Mouse (Mus musculus) spleen, adult 2 months (tissue): ENCODE data around the gene Fgfr2. TPM values are rescaled to one million over a fixed set of nuclear protein-coding genes. Genes with fewer than 3 reads are reported as not detected.

Source experiments
- DNase-seq, 2 experiments: peaks; one replicate each; pipeline versions ENCODE4 v3.0.0 to v3.0.0-alpha.2; 2012 to 2021; ENCODE audit warnings: low spot score in 2 of 2, low read depth in 1 of 2
- H3K27ac ChIP-seq: fragments of 200-500 bp; 2 replicates; pipeline ENCODE4 v1.5.1; 2012; ENCODE audit warnings: low read length, inconsistent platforms; ENCODE audit not compliant: insufficient read depth
- H3K27me3 ChIP-seq: fragments of 200-500 bp; 2 replicates; pipeline ENCODE4 v1.6.1; 2012; ENCODE audit warnings: mild to moderate bottlenecking, moderate library complexity, low read length, inconsistent platforms; ENCODE audit not compliant: control insufficient read depth, insufficient read depth
- H3K36me3 ChIP-seq: fragments of 200-500 bp; 2 replicates; pipeline ENCODE4 v1.6.1; 2012; ENCODE audit warnings: mild to moderate bottlenecking, low read length, inconsistent platforms; ENCODE audit not compliant: control insufficient read depth, insufficient read depth
- H3K4me1 ChIP-seq: fragments of 200-500 bp; 2 replicates; pipeline ENCODE4 v1.6.1; 2011; ENCODE audit warnings: inconsistent platforms; ENCODE audit not compliant: control insufficient read depth, insufficient read depth, insufficient read length
- H3K4me3 ChIP-seq: fragments of 200-500 bp; 2 replicates; pipeline ENCODE4 v1.5.1; 2011; ENCODE audit warnings: mild to moderate bottlenecking, inconsistent platforms; ENCODE audit not compliant: insufficient read depth, insufficient read length; ENCODE audit errors: extremely low read depth
- CTCF ChIP-seq: fragments of 200-500 bp; IDR thresholded peaks from 2 replicates; pipeline ENCODE4 v1.5.1; 2011; ENCODE audit warnings: mild to moderate bottlenecking, inconsistent platforms; ENCODE audit not compliant: insufficient read depth, insufficient read length, insufficient replicate concordance; ENCODE audit errors: extremely low read depth
- POLR2A ChIP-seq: fragments of 200-500 bp; IDR thresholded peaks from 2 replicates; pipeline ENCODE4 v1.6.1; 2011; ENCODE audit warnings: low read depth, low read length, inconsistent platforms
- WGBS: fragments of 180-500 bp; shearing (Covaris S2); methylation state at CpG from one replicate; pipeline ENCODE4 v1.1.7; 2018; 5-methylcytosine and 5-hydroxymethylcytosine counted together
- polyA plus RNA-seq: library from polyadenylated mRNA; depleted of rRNA; stranded (reverse); fragments of >200 nt; gene quantifications from 2 replicates; pipeline ENCODE4 v1.2.3, GENCODE M21; 2012

The Fgfr2 gene
- polyA plus RNA-seq, 1 experiment, result 1.6 TPM

GRCm38 (mm10) chr7:131306733-131307132 lies 1816.4 kb downstream of the Fgfr2 start:
- Histone ChIP-seq H3K27ac (no peak overlapping the region), H3K4me3 (no peak overlapping the region), H3K36me3 (no peaks in the 10 kb centered on the region), H3K4me1 (no peaks in the 10 kb centered on the region), H3K27me3 (no peaks in the 10 kb centered on the region)
- WGBS, result 76% methylated on average over 5 of the region's 5 CpGs
- DNase-seq, result no peak
- TF ChIP-seq POLR2A, result no peak

DNA sequence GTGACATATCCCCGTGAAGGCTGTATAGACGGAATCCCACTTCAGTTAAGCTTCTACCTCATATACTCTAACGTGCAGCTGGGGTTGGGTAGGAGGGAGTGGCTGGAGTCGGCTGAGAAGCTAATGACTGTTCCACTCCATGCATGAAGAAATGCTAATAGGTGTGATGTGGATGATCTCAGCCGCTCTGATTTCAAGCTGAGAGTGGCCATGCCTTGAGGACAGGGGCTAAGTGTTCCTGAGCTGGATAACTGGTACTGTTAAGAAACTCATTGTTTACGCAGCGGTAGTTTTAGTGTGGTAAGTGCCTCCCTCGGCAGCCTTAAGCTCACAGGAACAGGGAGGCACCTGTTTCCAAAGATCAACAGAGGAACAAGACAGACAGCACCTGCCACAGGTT lies 1819.8 kb downstream of the Fgfr2 start:
- Histone ChIP-seq H3K4me3 (no peak overlapping the region), H3K36me3 (no peaks in the 10 kb centered on the region), H3K27me3 (no peaks in the 10 kb centered on the region), H3K27ac (no peak overlapping the region), H3K4me1 (no peaks in the 10 kb centered on the region)
- TF ChIP-seq POLR2A (no peak), CTCF (no peak)
- no peak for DNase-seq
- WGBS, result 79% methylated on average over 8 of the region's 8 CpGs

DNA sequence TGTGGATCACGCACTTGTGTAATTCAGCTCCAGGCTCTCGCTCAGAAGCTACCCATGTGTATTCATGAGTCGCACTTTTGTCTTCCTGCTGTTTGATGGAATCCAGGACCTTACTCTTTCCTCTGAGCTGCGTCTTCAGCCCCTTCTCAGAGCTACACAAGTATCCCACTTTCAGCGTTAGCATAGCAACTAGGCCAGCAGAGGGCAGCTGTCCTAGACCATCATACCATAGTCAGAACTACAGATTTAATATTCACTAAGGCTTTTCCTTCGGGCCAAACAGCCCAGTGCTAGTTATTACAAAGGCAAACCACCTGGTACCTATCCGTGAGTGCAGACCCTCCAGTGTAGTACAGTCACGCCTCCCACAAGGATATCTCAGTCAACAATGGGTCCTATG lies 1826.0 kb downstream of the Fgfr2 start:
- no peak for TF ChIP-seq POLR2A
- no peak for TF ChIP-seq CTCF
- no peak for DNase-seq
- WGBS, result 81% methylated on average over 8 of the region's 8 CpGs
- no peaks in the 10 kb centered on the region for H3K36me3 ChIP-seq
- H3K27ac ChIP-seq, result no peak overlapping the region
- H3K27me3 ChIP-seq, result no peaks in the 10 kb centered on the region
- no peaks in the 10 kb centered on the region for H3K4me1 ChIP-seq
- H3K4me3 ChIP-seq, result no peak overlapping the region

DNA sequence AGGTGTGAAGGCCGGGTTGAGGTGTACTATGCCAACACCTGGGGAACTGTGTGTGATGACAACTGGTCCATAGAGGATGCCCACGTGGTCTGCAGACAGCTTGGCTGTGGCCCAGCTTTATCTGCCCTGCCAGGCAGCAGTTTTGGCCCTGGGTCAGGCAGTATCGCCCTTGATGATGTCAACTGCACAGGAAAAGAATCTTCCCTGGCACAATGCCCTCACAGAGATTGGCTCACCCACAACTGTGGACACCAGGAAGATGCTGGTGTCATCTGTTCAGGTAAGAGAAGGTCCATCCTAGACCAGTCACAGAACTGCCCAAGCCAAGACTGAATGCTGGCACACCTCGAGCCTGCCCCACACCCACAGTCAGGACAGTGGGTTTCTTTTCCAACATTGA lies 1857.3 kb downstream of the Fgfr2 start:
- no peaks in the 10 kb centered on the region for H3K4me1 ChIP-seq
- H3K27ac ChIP-seq, result no peak overlapping the region
- H3K27me3 ChIP-seq, result no peaks in the 10 kb centered on the region
- no peak overlapping the region for H3K4me3 ChIP-seq
- no peaks in the 10 kb centered on the region for H3K36me3 ChIP-seq
- WGBS, result 72% methylated on average over 4 of the region's 4 CpGs
- no peak for DNase-seq
- TF ChIP-seq CTCF, result no peak
- no peak for TF ChIP-seq POLR2A

- Histone ChIP-seq H3K27me3 (no peaks in the 10 kb centered on the region), H3K36me3 (no peaks in the 10 kb centered on the region), H3K4me1 (no peaks in the 10 kb centered on the region), H3K27ac (no peak overlapping the region), H3K4me3 (no peak overlapping the region)
- 72% methylated on average over 4 of the region's 4 CpGs for WGBS
- DNase-seq, result no peak
- TF ChIP-seq CTCF, result no peak
- no peak for TF ChIP-seq POLR2A
These were observed 1858.9 kb downstream of the Fgfr2 start for GRCm38 (mm10) chr7:131264251-131264650.

- DNase-seq, result no peak
- H3K36me3 ChIP-seq, result no peaks in the 10 kb centered on the region
- H3K27me3 ChIP-seq, result no peaks in the 10 kb centered on the region
- H3K4me1 ChIP-seq, result no peaks in the 10 kb centered on the region
- no peak overlapping the region for H3K27ac ChIP-seq
- TF ChIP-seq POLR2A (no peak), CTCF (no peak)
- WGBS, result 63% methylated on average over 6 of the region's 6 CpGs
- no peak overlapping the region for H3K4me3 ChIP-seq
These were observed 1862.2 kb downstream of the Fgfr2 start for GRCm38 (mm10) chr7:131260946-131261345.

DNA sequence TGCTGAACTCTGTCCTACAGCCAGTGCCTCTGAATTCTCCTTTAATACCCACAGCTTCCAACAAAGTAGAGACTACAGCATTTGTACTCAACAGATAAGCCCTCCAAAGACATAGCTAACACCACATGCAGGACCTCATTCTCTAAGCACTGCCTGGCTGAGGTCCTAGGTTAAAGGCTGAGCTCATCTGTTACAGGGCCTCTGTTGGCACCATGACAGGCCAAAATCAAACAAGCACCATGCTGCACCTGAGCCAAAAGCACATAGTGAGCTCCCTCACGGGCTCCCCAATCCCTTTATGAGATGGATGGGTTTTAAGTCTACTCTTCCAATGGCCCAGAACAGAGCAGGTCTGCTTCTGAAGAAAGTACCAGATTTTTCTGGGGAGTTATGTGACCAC lies 1865.8 kb downstream of the Fgfr2 start:
- no peak overlapping the region for H3K27ac ChIP-seq
- TF ChIP-seq CTCF (no peak), POLR2A (no peak)
- WGBS, result 68% methylated on average over 1 of the region's 1 CpGs
- H3K4me3 ChIP-seq, result no peak overlapping the region
- no peaks in the 10 kb centered on the region for H3K4me1 ChIP-seq
- no peaks in the 10 kb centered on the region for H3K36me3 ChIP-seq
- no peak for DNase-seq
- H3K27me3 ChIP-seq, result no peaks in the 10 kb centered on the region
